Mouse (Mus musculus) liver, embryonic 14.5 days (tissue): ENCODE data around the gene Bub1b. TPM values are rescaled to one million over a fixed set of nuclear protein-coding genes. Genes with fewer than 3 reads are reported as not detected.

Experiments used
- ATAC-seq: fragments of 200-750 bp; cut with Nextera tagmentation; 2 replicates; pipeline ENCODE4 v1.8.0; 2017; ENCODE audit warnings: moderate number of reproducible peaks, mild to moderate bottlenecking, moderate library complexity; ENCODE audit not compliant: insufficient read depth
- DNase-seq, 3 experiments: peaks; one replicate each; pipeline ENCODE4 v3.0.0-alpha.2; 2012 to 2013; ENCODE audit warnings: low read depth in 3 of 3, low spot score in 3 of 3
- H3K27ac ChIP-seq: fragments of 300-500 bp; sonication (generic); 2 replicates; pipeline ENCODE4 v1.5.1; 2014; ENCODE audit warnings: moderate library complexity, mild to moderate bottlenecking, control low read depth, inconsistent platforms
- H3K27me3 ChIP-seq: fragments of 300-500 bp; sonication (generic); 2 replicates; pipeline ENCODE4 v1.6.1; 2014; ENCODE audit warnings: mild to moderate bottlenecking, low read length, moderate library complexity; ENCODE audit not compliant: control insufficient read depth, insufficient read depth
- H3K36me3 ChIP-seq: fragments of 300-500 bp; sonication (generic); replicated peaks from 2 replicates; pipeline ENCODE4 v1.6.1; 2014; ENCODE audit warnings: low read depth; ENCODE audit not compliant: control insufficient read depth, insufficient read depth
- H3K4me1 ChIP-seq, 2 experiments: fragments of 200-500 bp in 1 of 2; fragments of 300-500 bp in 1 of 2; sonication (generic) in 1 of 2; replicated peaks; 2 replicates each; pipeline ENCODE4 v1.6.1; 2012 to 2014; ENCODE audit warnings: antibody characterized with exemption in 1 of 2, inconsistent platforms in 1 of 2, low read length in 1 of 2; ENCODE audit not compliant: control insufficient read depth in 2 of 2, insufficient read depth in 2 of 2
- H3K4me2 ChIP-seq: fragments of 300-500 bp; sonication (generic); 2 replicates; pipeline ENCODE4 v1.6.1; 2014; ENCODE audit warnings: low read depth, mild to moderate bottlenecking, control low read depth, moderate library complexity
- H3K4me3 ChIP-seq, 2 experiments: fragments of 200-500 bp in 1 of 2; fragments of 300-500 bp in 1 of 2; sonication (generic) in 1 of 2; 2 replicates each; pipeline ENCODE4 v1.5.1; 2012 to 2014; ENCODE audit warnings: low read depth in 2 of 2, low read length in 2 of 2, mild to moderate bottlenecking in 2 of 2, control low read depth in 1 of 2, inconsistent platforms in 1 of 2, moderate library complexity in 1 of 2; ENCODE audit not compliant: insufficient read depth in 1 of 2
- H3K9ac ChIP-seq: fragments of 300-500 bp; sonication (generic); replicated peaks from 2 replicates; pipeline ENCODE4 v1.6.1; 2014; ENCODE audit warnings: mild to moderate bottlenecking, control low read depth, moderate library complexity
- H3K9me3 ChIP-seq: fragments of 300-500 bp; sonication (generic); 2 replicates; pipeline ENCODE4 v1.6.1; 2016; ENCODE audit warnings: low read length, mixed read lengths; ENCODE audit not compliant: control insufficient read depth
- CTCF ChIP-seq: IDR thresholded peaks from 2 replicates; pipeline ENCODE4 v1.5.1; 2016; ENCODE audit warnings: antibody characterized with exemption, low read depth, control low read depth
- EP300 ChIP-seq: IDR thresholded peaks from 2 replicates; pipeline ENCODE4 v1.6.1; 2016; ENCODE audit warnings: antibody characterized with exemption, low read depth
- WGBS: fragments of 180-500 bp; shearing (Covaris S2); extraction: QIAGEN DNeasy Blood & Tissue Kit; methylation state at CpG from one replicate; pipeline ENCODE4 v1.1.7; 2014; ENCODE audit not compliant: insufficient replicate concordance; 5-methylcytosine and 5-hydroxymethylcytosine counted together
- polyA plus RNA-seq, 2 experiments: library from polyadenylated mRNA; depleted of rRNA in 1 of 2; stranded (reverse) in 1 of 2; unstranded in 1 of 2; fragments of >200 nt; fragmentation: Nextera tagmentation in 1 of 2; extraction: Ambion mirVana in 1 of 2; gene quantifications; 2 replicates each; pipeline versions ENCODE4 v1.2.1 to v1.2.3; 2012 to 2014

Bub1b gene
- polyA plus RNA-seq, 2 experiments: 33.6 to 40.2 TPM

DNA sequence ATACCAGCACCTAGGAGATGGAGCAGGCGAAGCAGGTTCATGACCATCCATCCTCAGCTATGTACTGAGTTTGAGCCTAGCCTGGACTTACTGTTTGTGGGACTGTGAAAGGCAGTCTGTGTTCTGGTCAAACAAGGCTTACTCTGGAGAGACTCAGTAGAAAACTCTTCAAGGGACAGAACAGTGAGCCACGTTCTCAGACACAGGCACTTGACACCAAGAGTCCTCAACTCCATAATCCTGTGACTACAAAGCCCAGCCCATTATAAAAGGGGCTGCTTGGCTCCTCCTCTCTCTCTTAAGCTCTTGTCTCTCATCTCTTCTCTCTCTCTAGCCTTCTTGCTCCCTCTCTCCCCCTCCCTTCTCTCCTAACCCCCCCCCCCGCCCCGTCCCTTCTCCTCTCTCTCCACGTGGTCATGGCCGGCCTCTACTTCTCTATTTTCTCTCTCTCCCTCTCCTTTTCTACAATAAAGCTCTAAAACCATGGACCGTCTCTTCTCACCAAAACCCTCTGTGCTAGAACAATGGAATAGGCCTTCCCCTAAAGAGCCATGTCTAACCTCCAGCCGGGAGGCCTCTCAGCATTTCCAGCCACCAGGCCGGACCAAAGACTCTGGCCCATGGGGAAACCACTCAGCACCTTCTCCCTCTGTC, 25.7 kb upstream of the Bub1b start:
- ATAC-seq: no peak

DNA sequence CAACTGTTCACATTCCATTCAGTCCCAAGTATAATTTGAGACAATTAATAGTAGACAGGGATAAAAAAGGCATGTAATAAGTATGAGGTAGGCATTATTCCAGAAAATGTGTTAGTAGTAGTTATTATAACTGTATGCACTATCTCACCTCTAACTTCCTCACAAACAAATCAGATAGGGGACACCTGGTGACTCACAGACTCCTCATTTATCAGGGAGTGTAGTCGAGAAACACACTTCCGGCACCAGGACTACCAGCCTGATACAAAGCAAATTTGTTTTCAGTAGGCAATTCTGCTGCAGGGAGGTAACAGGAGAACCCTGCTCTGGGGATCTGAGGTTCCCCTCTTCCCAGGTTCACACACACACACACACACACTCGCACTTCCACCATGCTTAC, 24.9 kb upstream of the Bub1b start:
- DNase-seq (no peak), ATAC-seq (no peak)
- WGBS: 40% methylated on average over 3 of the region's 3 CpGs
- no peak overlapping the region for H3K27ac ChIP-seq
- no peak overlapping the region for H3K9ac ChIP-seq
- no peak overlapping the region for H3K4me3 ChIP-seq
- no peaks in the 10 kb centered on the region for H3K36me3 ChIP-seq
- H3K27me3 ChIP-seq: no peaks in the 10 kb centered on the region
- H3K4me1 ChIP-seq: no peaks in the 10 kb centered on the region
- H3K4me2 ChIP-seq: no peak overlapping the region
- TF ChIP-seq CTCF (no peak), EP300 (no peak)
- no peaks in the 10 kb centered on the region for H3K9me3 ChIP-seq

More for the DNA sequence above, 25.7 kb upstream of the Bub1b start:
- no peaks in the 10 kb centered on the region for H3K9me3 ChIP-seq
- H3K27ac ChIP-seq: no peak overlapping the region
- TF ChIP-seq CTCF: no peak
- no peak for TF ChIP-seq EP300
- no peaks in the 10 kb centered on the region for H3K27me3 ChIP-seq
- H3K4me2 ChIP-seq: no peak overlapping the region
- no peak for DNase-seq
- H3K4me1 ChIP-seq: no peaks in the 10 kb centered on the region
- no peaks in the 10 kb centered on the region for H3K36me3 ChIP-seq
- H3K9ac ChIP-seq: no peak overlapping the region
- WGBS: 57% methylated on average over 9 of the region's 9 CpGs
- no peak overlapping the region for H3K4me3 ChIP-seq

DNA sequence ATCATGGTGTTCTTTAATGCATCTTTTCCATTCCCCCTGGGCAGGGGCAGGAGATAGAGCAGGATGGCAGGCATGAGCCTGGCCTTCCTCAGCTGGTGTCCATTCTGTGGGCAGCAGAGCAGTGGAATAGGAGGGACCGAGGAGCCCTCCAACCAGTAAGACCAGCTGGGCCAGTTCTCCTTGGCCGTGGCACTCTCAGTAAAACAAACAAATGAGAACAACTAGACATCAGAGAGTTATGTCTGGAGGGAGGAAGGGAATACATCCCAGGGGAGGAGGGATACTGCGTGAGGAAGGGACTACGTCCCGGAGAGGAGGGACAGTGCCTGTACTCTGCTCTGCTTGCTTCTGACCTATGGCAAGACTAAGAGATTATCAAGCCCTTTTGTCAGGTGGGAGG, 12.0 kb upstream of the Bub1b start:
- WGBS: 66% methylated on average over 5 of the region's 5 CpGs
- Histone ChIP-seq H3K27me3 (no peaks in the 10 kb centered on the region), H3K36me3 (no peaks in the 10 kb centered on the region), H3K9ac (no peak overlapping the region), H3K27ac (no peak overlapping the region), H3K9me3 (no peaks in the 10 kb centered on the region), H3K4me3 (no peak overlapping the region), H3K4me2 (no peak overlapping the region), H3K4me1 (no peaks in the 10 kb centered on the region)
- no peak for TF ChIP-seq CTCF
- TF ChIP-seq EP300: no peak
- ATAC-seq (no peak), DNase-seq (no peak)

DNA sequence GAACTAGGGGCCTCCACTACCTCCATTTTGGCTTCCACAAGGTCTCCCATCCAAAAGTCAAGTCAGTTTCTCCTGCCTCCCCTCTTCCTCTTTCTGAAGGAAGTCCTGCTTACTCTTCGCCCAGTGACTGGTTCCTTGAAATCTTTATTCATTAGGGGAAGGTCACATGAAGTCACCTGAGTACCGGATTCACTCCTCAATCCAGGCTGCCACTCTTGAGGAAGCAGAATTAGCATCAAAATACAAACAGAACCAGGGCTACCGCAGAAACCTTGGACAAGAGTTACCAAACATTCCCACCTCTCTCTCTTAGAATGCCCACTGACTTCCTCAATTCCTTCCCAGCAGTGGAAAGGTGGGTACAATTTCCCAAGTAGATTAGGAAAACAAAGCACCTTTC, 10.3 kb upstream of the Bub1b start:
- Histone ChIP-seq H3K27ac (no peak overlapping the region), H3K36me3 (no peaks in the 10 kb centered on the region), H3K9me3 (no peaks in the 10 kb centered on the region), H3K27me3 (no peaks in the 10 kb centered on the region), H3K4me3 (no peak overlapping the region), H3K4me1 (no peaks in the 10 kb centered on the region), H3K4me2 (no peak overlapping the region), H3K9ac (no peak overlapping the region)
- TF ChIP-seq EP300: no peak
- no peak for TF ChIP-seq CTCF
- DNase-seq (no peak), ATAC-seq (no peak)
- WGBS: 42% methylated on average over 3 of the region's 3 CpGs

DNA sequence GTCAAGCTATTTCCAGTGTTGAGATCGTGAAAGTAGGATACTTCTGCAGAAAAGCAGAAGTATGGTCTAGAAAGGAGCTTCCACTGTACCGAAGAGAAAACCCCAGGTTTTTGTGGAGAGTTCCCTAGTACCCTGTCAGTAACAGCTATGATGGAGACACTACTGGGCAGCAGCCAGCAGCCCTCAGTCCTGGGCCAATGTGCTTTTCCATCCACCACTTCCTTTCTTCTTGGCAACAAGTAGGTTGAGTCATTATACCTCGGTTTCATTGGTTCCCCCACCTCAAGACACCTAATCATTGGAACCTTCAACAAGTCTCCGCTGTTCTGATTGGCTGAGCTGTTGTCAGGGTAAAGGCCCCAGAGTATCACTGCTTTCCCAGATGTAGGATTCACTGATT, 6.9 kb upstream of the Bub1b start:
- 42% methylated on average over 4 of the region's 4 CpGs for WGBS
- TF ChIP-seq EP300: no peak
- TF ChIP-seq CTCF: no peak

More for the DNA sequence above, 6.9 kb upstream of the Bub1b start:
- no peak overlapping the region for H3K4me2 ChIP-seq
- no peaks in the 10 kb centered on the region for H3K9me3 ChIP-seq
- no peak for DNase-seq
- H3K36me3 ChIP-seq: no peaks in the 10 kb centered on the region
- no peak for ATAC-seq
- H3K27me3 ChIP-seq: no peaks in the 10 kb centered on the region
- no peaks in the 10 kb centered on the region for H3K4me1 ChIP-seq
- no peak overlapping the region for H3K4me3 ChIP-seq
- H3K9ac ChIP-seq: no peak overlapping the region
- H3K27ac ChIP-seq: no peak overlapping the region
